Mouse (Mus musculus) olfactory bulb, adult 2 months (tissue): ENCODE data around the gene Tomm40.

Source experiments
- CTCF ChIP-seq: fragments of 200-500 bp; IDR thresholded peaks from 2 replicates; pipeline ENCODE4 v1.5.1; 2012; ENCODE audit warnings: low read depth, mild to moderate bottlenecking, low read length, moderate library complexity; ENCODE audit not compliant: insufficient read depth
- POLR2A ChIP-seq: fragments of 200-500 bp; IDR thresholded peaks from 2 replicates; pipeline ENCODE4 v1.6.1; 2012; ENCODE audit warnings: mild to moderate bottlenecking, low read depth, low read length, moderate library complexity; ENCODE audit not compliant: insufficient read depth

DNA sequence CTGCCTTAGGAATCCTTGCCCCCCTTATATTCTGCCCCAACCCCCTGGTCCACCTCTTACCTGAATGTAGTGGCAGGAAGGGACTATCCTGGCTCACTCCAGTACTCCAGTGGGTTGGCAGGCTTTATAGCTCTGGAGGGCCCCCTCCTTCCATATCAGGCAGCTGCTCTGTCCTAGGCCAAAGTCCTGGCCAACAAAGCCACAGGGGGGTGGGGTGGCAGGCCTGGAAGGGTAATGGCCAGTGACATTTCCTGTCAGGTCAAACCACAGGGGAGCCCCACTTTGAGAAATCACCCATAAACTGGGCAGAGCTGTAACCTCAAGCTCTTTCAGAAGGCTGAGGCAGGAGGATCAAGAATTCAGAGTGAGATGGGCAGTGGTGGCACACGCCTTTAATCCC, 38.6 kb downstream of the Tomm40 start:
- TF ChIP-seq CTCF (no peak), POLR2A (no peak)
